Mouse (Mus musculus) cerebellum, adult 2 months (tissue): ENCODE measurements around the gene 1700003F12Rik.

Experiments used
- CTCF ChIP-seq: fragments of 200-500 bp; IDR thresholded peaks from 2 replicates; pipeline ENCODE4 v1.5.1; 2011; ENCODE audit warnings: low read depth, mild to moderate bottlenecking, control low read depth, low read length, moderate library complexity, borderline replicate concordance; ENCODE audit not compliant: insufficient read depth
- POLR2A ChIP-seq: fragments of 200-500 bp; IDR thresholded peaks from 2 replicates; pipeline ENCODE4 v1.6.1; 2011; ENCODE audit warnings: low read length, control low read depth, borderline replicate concordance; ENCODE audit not compliant: insufficient read depth

DNA sequence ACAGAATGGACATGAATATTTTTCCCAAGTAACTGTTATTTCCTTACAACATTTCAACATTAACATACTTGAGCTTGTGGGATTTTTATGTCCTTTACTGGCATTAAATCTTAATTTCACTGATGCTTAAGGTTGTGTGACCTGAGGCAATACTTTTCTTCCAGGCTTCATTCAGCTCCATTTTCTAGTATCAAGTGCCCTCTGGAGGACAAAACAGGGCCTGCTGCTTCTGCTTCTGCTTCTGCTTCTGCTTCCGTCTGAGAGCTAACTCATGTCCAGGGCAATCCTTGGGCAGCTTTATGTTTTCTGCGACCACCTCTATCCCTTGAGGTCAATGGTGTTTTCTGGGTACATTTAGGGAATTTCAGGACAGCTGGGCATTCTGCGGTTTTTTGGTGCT lies 7.2 kb upstream of the 1700003F12Rik start:
- TF ChIP-seq CTCF (peak; percentile 62), POLR2A (no peak)
